Mouse (Mus musculus): Measurements from ENCODE around the gene Klre1. TPM values are rescaled to one million over a fixed set of nuclear protein-coding genes. Genes with fewer than 3 reads are reported as not detected.
"Not testable (repeated sequence)": the region's sequence is repeated elsewhere in the genome, so short reads cannot be mapped to it uniquely, and the experiment has no call there.

The Klre1 gene
- polyA plus RNA-seq, 2 experiments, result 0.03 TPM; not detected in 1

DNA sequence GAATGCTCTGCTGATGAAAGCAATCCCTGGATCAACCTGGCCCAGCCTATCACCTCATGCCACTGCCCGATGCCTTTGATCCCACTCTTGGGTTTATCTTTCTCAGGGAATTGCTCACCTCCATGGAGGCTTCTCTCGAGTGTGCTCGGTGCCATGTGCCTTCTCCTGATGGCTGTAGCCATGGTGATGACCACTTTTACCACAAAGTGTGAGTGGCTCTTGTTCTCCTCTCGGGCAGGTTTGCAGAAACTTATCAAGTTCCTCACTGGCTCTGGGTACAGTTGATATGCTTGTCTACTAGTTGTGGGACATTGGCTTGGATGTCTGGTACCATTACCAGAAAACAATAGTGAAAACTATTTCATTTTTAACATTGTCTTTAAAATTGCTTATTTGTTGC, 4.2 kb downstream of the Klre1 start:
- Histone ChIP-seq H3K9me3 (ENCODE audit: control insufficient read depth, low read length) (no peaks in the 10 kb centered on the region), H3K36me3 (replicated peaks; ENCODE audit: control insufficient read depth, insufficient read depth, low read depth) (no peaks in the 10 kb centered on the region), H3K4me3 (ENCODE audit: insufficient read depth in 1 of 2, low read depth in 2 of 2, low read length in 2 of 2) (no peak overlapping the region), H3K27ac (no peak overlapping the region), H3K27me3 (ENCODE audit: control insufficient read depth, insufficient read depth, low read length) (no peaks in the 10 kb centered on the region), H3K4me2 (ENCODE audit: low read depth) (no peak overlapping the region), H3K9ac (replicated peaks) (no peak overlapping the region), H3K4me1 (replicated peaks; ENCODE audit: control insufficient read depth in 2 of 2, insufficient read depth in 2 of 2, low read length in 1 of 2) (no peaks in the 10 kb centered on the region)
- ATAC-seq (ENCODE audit: insufficient read depth), result no peak
- TF ChIP-seq EP300 (IDR thresholded peaks at IDR 0.05; ENCODE audit: low read depth), result no peak
- TF ChIP-seq CTCF (IDR thresholded peaks at IDR 0.05; ENCODE audit: low read depth), result no peak
- DNase-seq (ENCODE audit: low read depth in 3 of 3, low spot score in 3 of 3), result no peak
- WGBS (ENCODE audit: insufficient replicate concordance), result 20% methylated on average over 4 of the region's 4 CpGs

DNA sequence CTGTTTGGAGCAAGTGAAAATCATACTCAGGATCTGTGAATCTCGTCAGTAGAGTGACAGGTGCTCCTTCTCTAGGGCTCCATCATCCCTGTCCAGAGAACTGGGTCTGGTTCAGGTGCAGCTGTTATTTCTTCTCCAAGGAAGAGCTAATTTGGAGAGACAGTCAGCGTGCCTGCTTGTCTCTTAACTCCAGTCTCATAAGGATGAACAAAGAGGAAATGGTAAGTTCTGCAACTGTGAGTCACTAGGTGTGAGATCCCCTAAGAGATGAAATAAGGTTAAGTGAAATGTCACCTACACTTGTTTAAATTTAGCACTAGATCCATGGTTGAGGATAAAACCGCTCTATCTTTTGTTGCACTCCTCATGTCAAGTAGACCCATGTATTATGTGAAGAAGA, 5.3 kb downstream of the Klre1 start:
- DNase-seq (ENCODE audit: low read depth in 3 of 3, low spot score in 3 of 3) (no peak), ATAC-seq (ENCODE audit: insufficient read depth) (no peak)
- no peak overlapping the region for H3K4me2 ChIP-seq (ENCODE audit: low read depth)
- no peak overlapping the region for H3K4me3 ChIP-seq (ENCODE audit: insufficient read depth in 1 of 2, low read depth in 2 of 2, low read length in 2 of 2)
- no peaks in the 10 kb centered on the region for H3K4me1 ChIP-seq (replicated peaks; ENCODE audit: control insufficient read depth in 2 of 2, insufficient read depth in 2 of 2, low read length in 1 of 2)
- no peak overlapping the region for H3K9ac ChIP-seq (replicated peaks)
- H3K27me3 ChIP-seq (ENCODE audit: control insufficient read depth, insufficient read depth, low read length), result no peaks in the 10 kb centered on the region
- WGBS (ENCODE audit: insufficient replicate concordance), result 49% methylated on average over 3 of the region's 3 CpGs
- H3K9me3 ChIP-seq (ENCODE audit: control insufficient read depth, low read length), result no peaks in the 10 kb centered on the region
- no peak overlapping the region for H3K27ac ChIP-seq
- TF ChIP-seq EP300 (IDR thresholded peaks at IDR 0.05; ENCODE audit: low read depth), result no peak
- no peak for TF ChIP-seq CTCF (IDR thresholded peaks at IDR 0.05; ENCODE audit: low read depth)
- no peaks in the 10 kb centered on the region for H3K36me3 ChIP-seq (replicated peaks; ENCODE audit: control insufficient read depth, insufficient read depth, low read depth)

DNA sequence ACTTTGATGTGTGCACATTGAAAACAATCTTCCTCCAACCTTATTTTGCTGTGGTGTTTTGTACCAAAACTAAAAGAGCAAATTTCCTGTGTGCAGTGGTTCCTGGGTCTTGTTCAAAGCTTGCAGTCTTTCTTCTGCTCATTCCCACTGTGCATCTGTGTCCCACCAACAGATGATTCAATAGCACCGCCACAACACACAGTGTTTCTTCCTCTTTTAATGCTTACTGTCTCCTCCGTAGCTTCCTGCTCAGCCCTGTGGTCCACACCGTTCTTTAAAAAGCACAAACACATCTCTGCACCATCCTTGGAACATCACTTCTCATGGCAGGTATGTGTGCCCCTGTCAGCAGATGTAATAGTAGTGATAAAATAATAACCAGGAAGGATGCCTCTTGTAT, 13.8 kb downstream of the Klre1 start, which contains the start of gene Klrd1:
Gene Klrd1, plus strand, starts transcription at position 275 of the 400 bp plus-strand sequence.
- no peaks in the 10 kb centered on the region for H3K9me3 ChIP-seq (ENCODE audit: control insufficient read depth, low read length)
- H3K27me3 ChIP-seq (ENCODE audit: control insufficient read depth, insufficient read depth, low read length), result no peaks in the 10 kb centered on the region
- TF ChIP-seq EP300 (IDR thresholded peaks at IDR 0.05; ENCODE audit: low read depth), result no peak
- TF ChIP-seq CTCF (IDR thresholded peaks at IDR 0.05; ENCODE audit: low read depth), result no peak
- no peak within 1 kb of the TSS for H3K4me2 ChIP-seq (ENCODE audit: low read depth)
- no peak within 1 kb of the TSS for H3K9ac ChIP-seq (replicated peaks)
- no peaks in the 10 kb centered on the region for H3K4me1 ChIP-seq (replicated peaks; ENCODE audit: control insufficient read depth in 2 of 2, insufficient read depth in 2 of 2, low read length in 1 of 2)
- DNase-seq (ENCODE audit: low read depth in 3 of 3, low spot score in 3 of 3), result no peak
- no peak within 1 kb of the TSS for H3K4me3 ChIP-seq (ENCODE audit: insufficient read depth in 1 of 2, low read depth in 2 of 2, low read length in 2 of 2)
- 5% methylated on average over 3 of the region's 3 CpGs for WGBS (ENCODE audit: insufficient replicate concordance)
- H3K36me3 ChIP-seq (replicated peaks; ENCODE audit: control insufficient read depth, insufficient read depth, low read depth), result no peaks in the 10 kb centered on the region
- no peak within 1 kb of the TSS for H3K27ac ChIP-seq
- ATAC-seq (ENCODE audit: insufficient read depth), result no peak

DNA sequence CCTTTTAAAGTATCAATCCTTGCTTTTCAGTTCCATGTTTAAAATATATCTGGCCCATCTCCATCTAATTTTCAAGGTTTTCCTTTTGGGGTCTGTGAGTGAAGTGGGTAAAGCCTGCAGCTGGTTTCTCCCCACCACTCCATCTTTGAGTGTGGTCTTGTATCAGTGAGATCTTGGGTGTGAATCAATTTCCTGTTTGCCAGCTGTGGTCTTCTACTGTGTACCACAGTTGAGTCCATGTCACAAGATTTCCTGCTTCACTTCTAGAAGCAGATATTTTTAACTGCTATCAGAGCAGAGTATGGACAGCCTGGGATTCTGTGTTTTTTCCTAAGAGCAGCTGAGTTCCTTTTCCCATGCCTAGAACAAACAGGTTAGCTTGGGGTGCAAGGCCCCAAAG, 30.7 kb downstream of the Klre1 start:
- H3K36me3 ChIP-seq (replicated peaks; ENCODE audit: control insufficient read depth, insufficient read depth, low read depth), result no peaks in the 10 kb centered on the region
- no peak overlapping the region for H3K4me2 ChIP-seq (ENCODE audit: low read depth)
- H3K27ac ChIP-seq, result no peak overlapping the region
- no peaks in the 10 kb centered on the region for H3K27me3 ChIP-seq (ENCODE audit: control insufficient read depth, insufficient read depth, low read length)
- no peaks in the 10 kb centered on the region for H3K4me1 ChIP-seq (replicated peaks; ENCODE audit: control insufficient read depth in 2 of 2, insufficient read depth in 2 of 2, low read length in 1 of 2)
- H3K9ac ChIP-seq (replicated peaks), result no peak overlapping the region
- DNase-seq (ENCODE audit: low read depth in 3 of 3, low spot score in 3 of 3) (no peak), ATAC-seq (ENCODE audit: insufficient read depth) (no peak)
- no peak overlapping the region for H3K4me3 ChIP-seq (ENCODE audit: insufficient read depth in 1 of 2, low read depth in 2 of 2, low read length in 2 of 2)
- H3K9me3 ChIP-seq (ENCODE audit: control insufficient read depth, low read length), result no peaks in the 10 kb centered on the region
- TF ChIP-seq EP300 (IDR thresholded peaks at IDR 0.05; ENCODE audit: low read depth) (no peak), CTCF (IDR thresholded peaks at IDR 0.05; ENCODE audit: low read depth) (no peak)

DNA sequence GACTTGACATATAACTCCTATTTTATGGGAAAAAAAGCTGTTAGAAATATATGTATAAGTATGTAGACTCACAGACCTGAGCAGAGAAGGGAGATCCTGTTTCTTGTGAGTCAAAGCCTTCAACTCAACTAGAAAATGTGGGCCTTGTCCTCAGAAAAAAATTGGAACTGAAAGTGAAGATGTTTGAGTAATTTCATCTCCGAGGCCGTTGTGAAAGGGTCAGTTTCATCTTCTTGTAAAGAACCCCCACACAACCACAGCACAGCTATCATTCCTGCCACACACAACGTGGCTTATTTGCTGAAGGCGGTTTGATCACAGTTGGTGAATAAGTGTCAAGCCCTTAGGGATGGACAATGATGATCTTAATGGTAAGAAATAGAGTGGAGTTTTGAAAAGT, 46.0 kb downstream of the Klre1 start, which contains the start of gene Klrk1:
Gene Klrk1, minus strand, starts transcription at position 130 of the 400 bp plus-strand sequence.
- Histone ChIP-seq H3K4me3 (ENCODE audit: insufficient read depth in 1 of 2, low read depth in 2 of 2, low read length in 2 of 2) (no peak within 1 kb of the TSS), H3K27ac (no peak within 1 kb of the TSS), H3K36me3 (replicated peaks; ENCODE audit: control insufficient read depth, insufficient read depth, low read depth) (no peaks in the 10 kb centered on the region), H3K27me3 (ENCODE audit: control insufficient read depth, insufficient read depth, low read length) (no peaks in the 10 kb centered on the region), H3K4me2 (ENCODE audit: low read depth) (no peak within 1 kb of the TSS), H3K9ac (replicated peaks) (no peak within 1 kb of the TSS), H3K4me1 (replicated peaks; ENCODE audit: control insufficient read depth in 2 of 2, insufficient read depth in 2 of 2, low read length in 1 of 2) (no peaks in the 10 kb centered on the region), H3K9me3 (ENCODE audit: control insufficient read depth, low read length) (no peaks in the 10 kb centered on the region)
- no peak for TF ChIP-seq EP300 (IDR thresholded peaks at IDR 0.05; ENCODE audit: low read depth)
- TF ChIP-seq CTCF (IDR thresholded peaks at IDR 0.05; ENCODE audit: low read depth), result no peak
- ATAC-seq (ENCODE audit: insufficient read depth) (no peak), DNase-seq (ENCODE audit: low read depth in 3 of 3, low spot score in 3 of 3) (no peak)
- WGBS (ENCODE audit: insufficient replicate concordance), result 39% methylated on average over 4 of the region's 4 CpGs

DNA sequence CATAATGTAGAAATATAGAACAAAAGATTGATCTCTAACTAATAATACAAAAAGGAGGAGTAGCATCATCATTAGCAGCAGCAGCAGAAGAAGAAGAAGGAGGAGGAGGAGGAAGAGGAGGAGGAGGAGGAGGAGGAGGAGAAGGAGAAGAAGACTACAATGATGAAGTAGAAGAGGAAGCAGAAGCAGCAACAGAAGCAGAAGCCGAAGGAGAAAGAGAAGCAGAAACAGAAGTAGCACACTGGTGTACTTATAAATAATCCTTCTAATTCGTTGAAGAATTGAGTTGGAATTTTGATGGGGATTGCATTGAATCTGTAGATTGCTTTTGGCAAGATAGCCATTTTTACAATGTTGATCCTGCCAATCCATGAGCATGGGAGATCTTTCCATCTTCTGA, 53.3 kb downstream of the Klre1 start:
- ATAC-seq (ENCODE audit: insufficient read depth); H3K4me3 ChIP-seq (ENCODE audit: insufficient read depth in 1 of 2, low read depth in 2 of 2, low read length in 2 of 2); H3K4me1 ChIP-seq (replicated peaks; ENCODE audit: control insufficient read depth in 2 of 2, insufficient read depth in 2 of 2, low read length in 1 of 2); H3K4me2 ChIP-seq (ENCODE audit: low read depth); H3K27me3 ChIP-seq (ENCODE audit: control insufficient read depth, insufficient read depth, low read length); H3K9me3 ChIP-seq (ENCODE audit: control insufficient read depth, low read length); DNase-seq (ENCODE audit: low read depth in 3 of 3, low spot score in 3 of 3); H3K36me3 ChIP-seq (replicated peaks; ENCODE audit: control insufficient read depth, insufficient read depth, low read depth); H3K27ac ChIP-seq; H3K9ac ChIP-seq (replicated peaks): not testable (repeated sequence)
- WGBS (ENCODE audit: insufficient replicate concordance), result 50% methylated on average over 2 of the region's 2 CpGs

Other genes with a start within 250 kb of the Klre1 start
- not detected in 2 replicates for gene 4922502D21Rik, start 246.1 kb upstream of the Klre1 start, polyA plus RNA-seq (2012; rRNA removed)
- gene 4922502D21Rik, start 246.1 kb upstream of the Klre1 start, polyA plus RNA-seq (2014; fragmentation: Nextera tagmentation; extraction: Ambion mirVana), result not detected in 2 replicates
- 3.3 and 5.5 TPM in 2 replicates for gene Clec12a, start 235.2 kb upstream of the Klre1 start, polyA plus RNA-seq (2012; rRNA removed)
- 9.5 and 10.4 TPM in 2 replicates for gene Clec12a, start 235.2 kb upstream of the Klre1 start, polyA plus RNA-seq (2014; fragmentation: Nextera tagmentation; extraction: Ambion mirVana)
- 0.02 and 0.03 TPM in 2 replicates for gene Clec12b, start 192.0 kb upstream of the Klre1 start, polyA plus RNA-seq (2012; rRNA removed)
- gene Clec12b, start 192.0 kb upstream of the Klre1 start, polyA plus RNA-seq (2014; fragmentation: Nextera tagmentation; extraction: Ambion mirVana), result not detected in 2 replicates
- gene Clec1b, start 180.6 kb upstream of the Klre1 start, polyA plus RNA-seq (2012; rRNA removed), result 6.8 and 12.5 TPM in 2 replicates
- gene Clec1b, start 180.6 kb upstream of the Klre1 start, polyA plus RNA-seq (2014; fragmentation: Nextera tagmentation; extraction: Ambion mirVana), result 23.3 and 29.5 TPM in 2 replicates
- gene Clec9a, start 169.0 kb upstream of the Klre1 start, polyA plus RNA-seq (2012; rRNA removed), result 0.79 and 1.0 TPM in 2 replicates
- gene Clec9a, start 169.0 kb upstream of the Klre1 start, polyA plus RNA-seq (2014; fragmentation: Nextera tagmentation; extraction: Ambion mirVana), result 0.25 and 0.97 TPM in 2 replicates
- 0.03 and 0.04 TPM in 2 replicates for gene Clec1a, start 125.9 kb upstream of the Klre1 start, polyA plus RNA-seq (2012; rRNA removed)
- gene Clec1a, start 125.9 kb upstream of the Klre1 start, polyA plus RNA-seq (2014; fragmentation: Nextera tagmentation; extraction: Ambion mirVana), result 0.23 and 0.28 TPM in 2 replicates
- 0.64 and 0.83 TPM in 2 replicates for gene Olr1, start 70.7 kb upstream of the Klre1 start, polyA plus RNA-seq (2012; rRNA removed)
- gene Olr1, start 70.7 kb upstream of the Klre1 start, polyA plus RNA-seq (2014; fragmentation: Nextera tagmentation; extraction: Ambion mirVana), result 0.57 and 0.81 TPM in 2 replicates
- gene Tmem52b, start 65.3 kb upstream of the Klre1 start, polyA plus RNA-seq (2012; rRNA removed), result 0.01 TPM in 1 of 2 replicates, not detected in the other
- not detected in 2 replicates for gene Tmem52b, start 65.3 kb upstream of the Klre1 start, polyA plus RNA-seq (2014; fragmentation: Nextera tagmentation; extraction: Ambion mirVana)
- 15.1 and 19.2 TPM in 2 replicates for gene Gabarapl1, start 44.7 kb upstream of the Klre1 start, polyA plus RNA-seq (2012; rRNA removed)
- 8.2 and 9.1 TPM in 2 replicates for gene Gabarapl1, start 44.7 kb upstream of the Klre1 start, polyA plus RNA-seq (2014; fragmentation: Nextera tagmentation; extraction: Ambion mirVana)
- gene Klrd1, start 13.9 kb downstream of the Klre1 start, polyA plus RNA-seq (2012; rRNA removed), result 0.19 and 0.23 TPM in 2 replicates
- gene Klrd1, start 13.9 kb downstream of the Klre1 start, polyA plus RNA-seq (2014; fragmentation: Nextera tagmentation; extraction: Ambion mirVana), result 0.37 and 0.50 TPM in 2 replicates
- 0.09 and 0.26 TPM in 2 replicates for gene Klrk1, start 46.0 kb downstream of the Klre1 start, polyA plus RNA-seq (2012; rRNA removed)
- gene Klrk1, start 46.0 kb downstream of the Klre1 start, polyA plus RNA-seq (2014; fragmentation: Nextera tagmentation; extraction: Ambion mirVana), result 0.48 and 0.59 TPM in 2 replicates
- not detected in 2 replicates for gene Klrc3, start 65.4 kb downstream of the Klre1 start, polyA plus RNA-seq (2012; rRNA removed)
- gene Klrc3, start 65.4 kb downstream of the Klre1 start, polyA plus RNA-seq (2014; fragmentation: Nextera tagmentation; extraction: Ambion mirVana), result not detected in 2 replicates
- gene Klrc2, start 82.8 kb downstream of the Klre1 start, polyA plus RNA-seq (2012; rRNA removed), result 0.01 TPM in 1 of 2 replicates, not detected in the other
- gene Klrc2, start 82.8 kb downstream of the Klre1 start, polyA plus RNA-seq (2014; fragmentation: Nextera tagmentation; extraction: Ambion mirVana), result not detected in 2 replicates
- gene Klrc1, start 101.1 kb downstream of the Klre1 start, polyA plus RNA-seq (2012; rRNA removed), result 0.08 and 0.19 TPM in 2 replicates
- 0.08 and 0.14 TPM in 2 replicates for gene Klrc1, start 101.1 kb downstream of the Klre1 start, polyA plus RNA-seq (2014; fragmentation: Nextera tagmentation; extraction: Ambion mirVana)
- not detected in 2 replicates for gene Klri1, start 139.2 kb downstream of the Klre1 start, polyA plus RNA-seq (2012; rRNA removed)
- gene Klri1, start 139.2 kb downstream of the Klre1 start, polyA plus RNA-seq (2014; fragmentation: Nextera tagmentation; extraction: Ambion mirVana), result not detected in 2 replicates
- not detected in 2 replicates for gene Klri2, start 162.6 kb downstream of the Klre1 start, polyA plus RNA-seq (2012; rRNA removed)
- not detected in 2 replicates for gene Klri2, start 162.6 kb downstream of the Klre1 start, polyA plus RNA-seq (2014; fragmentation: Nextera tagmentation; extraction: Ambion mirVana)
- gene Gm156, start 206.4 kb downstream of the Klre1 start, polyA plus RNA-seq (2012; rRNA removed), result not detected in 2 replicates
- not detected in 2 replicates for gene Gm156, start 206.4 kb downstream of the Klre1 start, polyA plus RNA-seq (2014; fragmentation: Nextera tagmentation; extraction: Ambion mirVana)